In genomic region chr19:7153232-7153631, GRCm38 (mm10) we compare ENCODE assay signal across 8 mouse cellular contexts. TPM values are rescaled to one million over a fixed set of nuclear protein-coding genes. Genes with fewer than 3 reads are reported as not detected.
DNase-seq lines count a peak whose midpoint lies in the region; ATAC-seq and TF ChIP-seq lines count a peak whose summit lies in the region.

No protein-coding gene starts in this region.

- DNase-seq in left cerebral cortex, postnatal 4 days, result peak; percentile 52
- no peak for DNase-seq in left cerebral cortex, postnatal 36 days (ENCODE audit: low spot score in 2 of 2)
- DNase-seq in adrenal gland, postnatal 4 days (ENCODE audit: low spot score in 2 of 2), result no peak
- DNase-seq in spleen, postnatal 4 days (ENCODE audit: low spot score in 2 of 2), result no peak
- no peak for DNase-seq in left cerebral cortex, adult 18-20 months (ENCODE audit: low spot score in 2 of 2)

- intact Hi-C loops in left cerebral cortex, postnatal 4 days (cut with DNase I), result no loop called here
- intact Hi-C loops in left cerebral cortex, postnatal 36 days (cut with DNase I), result no loop called here

- 20% methylated on average over 7 of the region's 7 CpGs for WGBS in embryonic facial prominence, embryonic 13.5 days
- 17% methylated on average over 7 of the region's 7 CpGs for WGBS in hindbrain, embryonic 12.5 days

- no peak overlapping the region for H3K4me2 ChIP-seq in embryonic facial prominence, embryonic 13.5 days
- H3K4me2 ChIP-seq in hindbrain, embryonic 12.5 days (replicated peaks), result no peak overlapping the region
- H3K4me2 ChIP-seq in myocyte (ENCODE audit: low read depth), result peak overlapping the region; percentile 28

- no peak overlapping the region for H3ac ChIP-seq in myocyte (ENCODE audit: control insufficient read depth, insufficient read length)

- H3K9ac ChIP-seq in embryonic facial prominence, embryonic 13.5 days, result 0 out of 2 replicates have a peak overlapping the region, but pooled peaks have one; percentile 37
- 0 out of 2 replicates have a peak overlapping the region, but pooled peaks have one; percentile 23 for H3K9ac ChIP-seq in hindbrain, embryonic 12.5 days

- no peak for TF ChIP-seq POLR2A in myocyte (IDR thresholded peaks at IDR 0.05; ENCODE audit: insufficient read length, low read depth)

- no peaks in the 10 kb centered on the region for H3K79me2 ChIP-seq in myocyte (ENCODE audit: control insufficient read depth, insufficient read depth)

- no peak for ATAC-seq in embryonic facial prominence, embryonic 13.5 days (ENCODE audit: insufficient number of reproducible peaks, insufficient read depth, low FRiP score, low TSS enrichment, low read depth)
- ATAC-seq in hindbrain, embryonic 12.5 days (ENCODE audit: low FRiP score), result 0 out of 2 replicates have a peak, but pooled peaks have one; percentile 20

- no peaks in the 10 kb centered on the region for H3K9me3 ChIP-seq in embryonic facial prominence, embryonic 13.5 days
- H3K9me3 ChIP-seq in hindbrain, embryonic 12.5 days (replicated peaks), result no peaks in the 10 kb centered on the region

- no peaks in the 10 kb centered on the region for H3K36me3 ChIP-seq in embryonic facial prominence, embryonic 13.5 days
- no peaks in the 10 kb centered on the region for H3K36me3 ChIP-seq in hindbrain, embryonic 12.5 days
- H3K36me3 ChIP-seq in myocyte (ENCODE audit: control insufficient read depth, insufficient read depth), result no peaks in the 10 kb centered on the region

- peaks cover 22% of the 10 kb centered on the region for H3K27me3 ChIP-seq in embryonic facial prominence, embryonic 13.5 days
- peaks cover 17% of the 10 kb centered on the region for H3K27me3 ChIP-seq in hindbrain, embryonic 12.5 days
- H3K27me3 ChIP-seq in myocyte (ENCODE audit: control insufficient read depth, insufficient read depth, insufficient read length), result no peaks in the 10 kb centered on the region

- peak overlapping the region; percentile 74 for H3K27ac ChIP-seq in embryonic facial prominence, embryonic 13.5 days
- H3K27ac ChIP-seq in hindbrain, embryonic 12.5 days, result peak overlapping the region; percentile 68

- no peak overlapping the region for H3K4me3 ChIP-seq in embryonic facial prominence, embryonic 13.5 days
- no peak overlapping the region for H3K4me3 ChIP-seq in hindbrain, embryonic 12.5 days
- no peak overlapping the region for H3K4me3 ChIP-seq in myocyte

- H3K4me1 ChIP-seq in embryonic facial prominence, embryonic 13.5 days, result peaks cover 89% of the 10 kb centered on the region
- H3K4me1 ChIP-seq in hindbrain, embryonic 12.5 days, result peaks cover 86% of the 10 kb centered on the region

TF ChIP-seq in myocyte, 11 proteins besides CTCF, POLR2A, EP300 and RAD21:
- peak; percentile 55 for TF ChIP-seq TCF3 (IDR thresholded peaks at IDR 0.05; ENCODE audit: insufficient read length, low read depth)
- TF ChIP-seq TCF12 (IDR thresholded peaks at IDR 0.05; ENCODE audit: insufficient read depth, poor library complexity, severe bottlenecking), result peak; percentile 73
- TF ChIP-seq USF1 (IDR thresholded peaks at IDR 0.05; ENCODE audit: low read depth), result no peak
- TF ChIP-seq MYOG (IDR thresholded peaks at IDR 0.05; ENCODE audit: control insufficient read depth in 1 of 3, insufficient read depth in 1 of 3, insufficient read length in 2 of 3, low read depth in 2 of 3), result peak; percentile 87 to 97 (median 92)
- peak; percentile 63 to 94 (median 91) for TF ChIP-seq MYOD1 (IDR thresholded peaks at IDR 0.05; ENCODE audit: control insufficient read depth in 1 of 3, insufficient read length in 2 of 3, low read depth in 2 of 3)

RNA-seq across cellular contexts. Expression of gene Flrt1, which starts 47.7 kb away (rescaled TPM):
- total RNA-seq in left cerebral cortex, postnatal 4 days (2021), result 10 to 100 TPM; 22.4 to 23.5 TPM
- 10 to 100 TPM; 36.2 to 41.7 TPM for total RNA-seq in left cerebral cortex, postnatal 36 days (2021)
- 13.0 and 13.6 TPM in 2 replicates for polyA plus RNA-seq in embryonic facial prominence, embryonic 13.5 days (2015; fragmentation: Nextera tagmentation; extraction: Ambion mirVana)
- polyA plus RNA-seq in hindbrain, embryonic 12.5 days (2016; fragmentation: Nextera tagmentation; extraction: Ambion mirVana), result 5.5 and 6.6 TPM in 2 replicates
- polyA plus RNA-seq in myocyte (2012; fragmentation: generic; extraction: Trizol), result 1.2 TPM
- total RNA-seq in adrenal gland, postnatal 4 days (2021), result 1 to 10 TPM; 3.8 to 5.9 TPM
- total RNA-seq in left cerebral cortex, adult 18-20 months (2021), result 10 to 100 TPM; 40.9 to 42.8 TPM

RNA-seq across cellular contexts. Expression of gene Otub1, which starts 52.9 kb away (rescaled TPM):
- total RNA-seq in left cerebral cortex, postnatal 4 days (2021), result 100 to 1,000 TPM; 181 TPM
- 100 to 1,000 TPM; 253 to 285 TPM for total RNA-seq in left cerebral cortex, postnatal 36 days (2021)
- 205 and 228 TPM in 2 replicates for polyA plus RNA-seq in embryonic facial prominence, embryonic 13.5 days (2015; fragmentation: Nextera tagmentation; extraction: Ambion mirVana)
- 217 and 218 TPM in 2 replicates for polyA plus RNA-seq in hindbrain, embryonic 12.5 days (2016; fragmentation: Nextera tagmentation; extraction: Ambion mirVana)
- 112 TPM for polyA plus RNA-seq in myocyte (2012; fragmentation: generic; extraction: Trizol)
- total RNA-seq in adrenal gland, postnatal 4 days (2021), result 100 to 1,000 TPM; 133 to 135 TPM
- 100 to 1,000 TPM; 274 to 284 TPM for total RNA-seq in left cerebral cortex, adult 18-20 months (2021)
